Mouse (Mus musculus): ENCODE results near the gene Nox3.

DNA sequence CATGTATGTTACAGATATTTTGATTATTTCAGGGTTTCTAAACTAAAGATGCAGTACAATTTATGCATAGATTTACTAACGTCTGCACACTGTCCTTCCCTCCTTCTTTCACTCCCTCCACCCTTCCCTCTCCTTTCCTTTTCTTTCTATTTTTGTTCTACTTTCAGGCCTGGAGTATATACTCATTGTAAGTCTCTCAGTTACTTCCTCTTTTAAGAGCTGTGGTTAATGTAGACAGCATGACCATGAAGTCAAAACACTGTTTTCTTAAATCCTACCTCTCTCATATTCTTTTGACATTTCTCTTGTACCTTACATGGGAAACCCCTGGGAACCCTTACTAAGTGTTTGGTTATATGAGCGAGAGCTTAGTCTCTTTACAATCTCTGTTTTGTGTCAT is 48.3 kb upstream of the Nox3 start:
- TF ChIP-seq CTCF (conservative IDR thresholded peaks at IDR 0.05; ENCODE audit: low read length) = no peak
- TF ChIP-seq POU5F1 (IDR thresholded peaks at IDR 0.05; ENCODE audit: borderline replicate concordance, low read length) = no peak
- TF ChIP-seq NANOG (IDR thresholded peaks at IDR 0.05; ENCODE audit: borderline replicate concordance, low read length) = no peak

All from E14TG2a.4 (cell line).